In genomic region chr6:50982856-50983255, GRCm38 (mm10) we compare ENCODE assay signal across 11 mouse cellular contexts.
DNase-seq lines count a peak whose midpoint lies in the region; ATAC-seq and TF ChIP-seq lines count a peak whose summit lies in the region.
"Had no signal": no experiment of that assay in that cellular context is flagged by ENCODE, and none has a peak within 500 bp of the region (broad histone marks: within the 10 kb centered on the region; RNA-seq: fewer than 3 reads in every experiment).

No protein-coding gene starts in this region.

- H3K36me3 ChIP-seq in heart, embryonic 16.5 days (ENCODE audit: control insufficient read depth, insufficient read depth) = no peaks in the 10 kb centered on the region
- no peaks in the 10 kb centered on the region for H3K36me3 ChIP-seq in midbrain, embryonic 15.5 days (replicated peaks)
- H3K36me3 ChIP-seq in midbrain, postnatal 0 days (ENCODE audit: insufficient read depth, low read length) = no peaks in the 10 kb centered on the region
- no peaks in the 10 kb centered on the region for H3K36me3 ChIP-seq in hindbrain, postnatal 0 days (ENCODE audit: insufficient read depth, low read length)
- no peaks in the 10 kb centered on the region for H3K36me3 ChIP-seq in stomach, postnatal 0 days (ENCODE audit: control insufficient read depth, insufficient read depth, low read length)

- no peaks in the 10 kb centered on the region for H3K27me3 ChIP-seq in heart, embryonic 16.5 days (ENCODE audit: control insufficient read depth, insufficient read depth, low read length)
- H3K27me3 ChIP-seq in midbrain, embryonic 15.5 days (replicated peaks) = no peaks in the 10 kb centered on the region
- H3K27me3 ChIP-seq in midbrain, postnatal 0 days (ENCODE audit: insufficient read depth, low read length) = no peaks in the 10 kb centered on the region
- H3K27me3 ChIP-seq in hindbrain, postnatal 0 days (ENCODE audit: insufficient read depth, low read length) = no peaks in the 10 kb centered on the region
- H3K27me3 ChIP-seq in stomach, postnatal 0 days (ENCODE audit: control insufficient read depth, insufficient read depth, low read length) = no peaks in the 10 kb centered on the region
- H3K27me3 ChIP-seq: Patski had no signal

- H3K9me3 ChIP-seq in heart, embryonic 16.5 days (replicated peaks; ENCODE audit: control insufficient read depth, low read length) = no peaks in the 10 kb centered on the region
- no peaks in the 10 kb centered on the region for H3K9me3 ChIP-seq in midbrain, embryonic 15.5 days
- H3K9me3 ChIP-seq in midbrain, postnatal 0 days (ENCODE audit: low read length) = no peaks in the 10 kb centered on the region
- no peaks in the 10 kb centered on the region for H3K9me3 ChIP-seq in hindbrain, postnatal 0 days (ENCODE audit: low read length)
- H3K9me3 ChIP-seq in stomach, postnatal 0 days (ENCODE audit: control insufficient read depth, low read length) = no peaks in the 10 kb centered on the region

- no peak for TF ChIP-seq EP300 in stomach, postnatal 0 days (optimal IDR thresholded peaks at IDR 0.05)

- ATAC-seq in heart, embryonic 16.5 days (replicated peaks; ENCODE audit: extremely low read depth, insufficient read depth, low FRiP score) = no peak
- ATAC-seq in midbrain, embryonic 15.5 days (replicated peaks) = no peak
- no peak for ATAC-seq in midbrain, postnatal 0 days (ENCODE audit: low FRiP score)
- no peak for ATAC-seq in hindbrain, postnatal 0 days
- ATAC-seq in stomach, postnatal 0 days (ENCODE audit: low FRiP score, low TSS enrichment) = no peak
- ATAC-seq: Patski had no signal

- H3K27ac ChIP-seq in heart, embryonic 16.5 days (ENCODE audit: low read length) = peak overlapping the region; percentile 45
- 0 out of 2 replicates have a peak overlapping the region, but pooled peaks have one; percentile 1 for H3K27ac ChIP-seq in midbrain, embryonic 15.5 days
- no peak overlapping the region for H3K27ac ChIP-seq in midbrain, postnatal 0 days (ENCODE audit: low read depth, low read length)
- H3K27ac ChIP-seq in hindbrain, postnatal 0 days = peak overlapping the region; percentile 32; the same call in 1 of the 2 replicates
- H3K27ac ChIP-seq in stomach, postnatal 0 days (replicated peaks) = peak overlapping the region; percentile 5

- no peak for DNase-seq in heart, adult 8-10 months (ENCODE audit: low spot score)
- DNase-seq in midbrain, postnatal 0 days (ENCODE audit: low spot score) = no peak
- DNase-seq in hindbrain, postnatal 0 days (ENCODE audit: low spot score) = no peak
- DNase-seq in stomach, postnatal 0 days (ENCODE audit: low spot score) = no peak
- DNase-seq in cerebellum, adult 11 months = no peak
- DNase-seq: cerebellum, postnatal 36 days; heart, postnatal 36 days; lung, adult 18-20 months had no signal

- H3K9ac ChIP-seq in heart, embryonic 16.5 days (ENCODE audit: low read length) = no peak overlapping the region
- no peak overlapping the region for H3K9ac ChIP-seq in midbrain, embryonic 15.5 days
- H3K9ac ChIP-seq in midbrain, postnatal 0 days (replicated peaks; ENCODE audit: low read length, poor library complexity, severe bottlenecking) = no peak overlapping the region
- H3K9ac ChIP-seq in hindbrain, postnatal 0 days (replicated peaks; ENCODE audit: low read length) = no peak overlapping the region
- no peak overlapping the region for H3K9ac ChIP-seq in stomach, postnatal 0 days (ENCODE audit: low read length)

- WGBS in heart, embryonic 16.5 days = 65% methylated on average over 4 of the region's 4 CpGs
- WGBS in midbrain, embryonic 15.5 days = 71% methylated on average over 4 of the region's 4 CpGs
- 69% methylated on average over 4 of the region's 4 CpGs for WGBS in midbrain, postnatal 0 days
- WGBS in hindbrain, postnatal 0 days = 71% methylated on average over 4 of the region's 4 CpGs
- WGBS in stomach, postnatal 0 days = 46% methylated on average over 4 of the region's 4 CpGs

- no peak for TF ChIP-seq CTCF in midbrain, postnatal 0 days (IDR thresholded peaks at IDR 0.05)
- no peak for TF ChIP-seq CTCF in hindbrain, postnatal 0 days (IDR thresholded peaks at IDR 0.05; ENCODE audit: low read depth)
- TF ChIP-seq CTCF in stomach, postnatal 0 days (IDR thresholded peaks at IDR 0.05; ENCODE audit: low read depth) = no peak

- no peak overlapping the region for H3K4me3 ChIP-seq in heart, embryonic 16.5 days (ENCODE audit: low read length)
- H3K4me3 ChIP-seq in midbrain, embryonic 15.5 days = no peak overlapping the region
- no peak overlapping the region for H3K4me3 ChIP-seq in midbrain, postnatal 0 days (ENCODE audit: low read depth, low read length)
- no peak overlapping the region for H3K4me3 ChIP-seq in hindbrain, postnatal 0 days (ENCODE audit: low read length)
- H3K4me3 ChIP-seq in stomach, postnatal 0 days (ENCODE audit: low read depth, low read length) = no peak overlapping the region

- H3K4me1 ChIP-seq in heart, embryonic 16.5 days (ENCODE audit: control insufficient read depth, insufficient read depth, low read length) = peaks cover 4% of the 10 kb centered on the region
- H3K4me1 ChIP-seq in midbrain, embryonic 15.5 days = peaks cover 37% of the 10 kb centered on the region
- H3K4me1 ChIP-seq in midbrain, postnatal 0 days (ENCODE audit: insufficient read depth, low read length) = peaks cover 8% of the 10 kb centered on the region; the same call in 1 of the 2 replicates
- H3K4me1 ChIP-seq in hindbrain, postnatal 0 days (ENCODE audit: insufficient read depth, low read length) = peaks cover 20% of the 10 kb centered on the region
- H3K4me1 ChIP-seq in stomach, postnatal 0 days (replicated peaks; ENCODE audit: control insufficient read depth, insufficient read depth) = peaks cover 4% of the 10 kb centered on the region

- H3K4me2 ChIP-seq in heart, embryonic 16.5 days (ENCODE audit: low read depth, low read length) = no peak overlapping the region
- H3K4me2 ChIP-seq in midbrain, embryonic 15.5 days = no peak overlapping the region
- no peak overlapping the region for H3K4me2 ChIP-seq in midbrain, postnatal 0 days (ENCODE audit: low read depth, low read length, poor library complexity, severe bottlenecking)
- no peak overlapping the region for H3K4me2 ChIP-seq in hindbrain, postnatal 0 days (ENCODE audit: low read depth, low read length)
- no peak overlapping the region for H3K4me2 ChIP-seq in stomach, postnatal 0 days (replicated peaks; ENCODE audit: low read depth)
